In the genomic region with DNA sequence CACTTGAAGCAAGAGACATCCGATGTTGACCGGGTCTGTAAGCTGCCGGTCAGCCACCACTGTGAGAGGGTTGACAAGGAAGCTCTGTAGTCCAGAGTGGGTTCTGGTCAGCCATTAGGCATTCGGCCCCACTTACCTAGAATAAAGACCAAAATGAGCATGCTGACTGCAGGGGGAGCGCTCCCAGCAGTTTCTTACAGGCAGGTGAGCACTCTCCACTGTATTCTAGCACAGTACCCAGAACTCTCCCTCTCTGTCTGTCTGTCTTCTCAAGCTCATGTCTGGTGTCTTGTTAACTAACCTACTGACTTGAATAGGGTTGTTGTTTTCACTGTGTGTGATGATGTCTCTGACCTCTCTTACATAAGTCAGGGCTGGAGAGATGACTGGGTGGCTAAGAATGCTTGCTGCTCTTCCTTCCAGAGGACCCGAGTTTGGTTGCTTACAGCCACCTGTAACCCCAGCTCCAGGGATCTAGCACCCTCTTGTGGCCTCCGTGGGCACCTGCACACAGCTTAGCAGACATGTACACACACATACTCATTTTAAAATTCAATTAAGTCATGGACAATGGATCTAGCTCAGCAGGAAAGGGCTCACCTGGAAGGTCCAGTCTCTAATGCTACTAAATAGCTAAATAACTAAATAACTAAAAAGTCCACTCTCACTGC, we compare ENCODE assay signal across 9 mouse cellular contexts. TPM values are rescaled to one million over a fixed set of nuclear protein-coding genes. Genes with fewer than 3 reads are reported as not detected.
A peak's percentile ranks its signal among the peaks of the same experiment; 100 is the strongest.
DNase-seq lines count a peak whose midpoint lies in the region; ATAC-seq and TF ChIP-seq lines count a peak whose summit lies in the region.
"Had no signal": no experiment of that assay in that cellular context is flagged by ENCODE, and none has a peak within 500 bp of the region (broad histone marks: within the 10 kb centered on the region; RNA-seq: fewer than 3 reads in every experiment).

No protein-coding gene starts in this region.

- TF ChIP-seq CTCF in lung, postnatal 0 days (IDR thresholded peaks at IDR 0.05) = peak; percentile 66
- TF ChIP-seq CTCF in stomach, postnatal 0 days (IDR thresholded peaks at IDR 0.05; ENCODE audit: low read depth) = peak; percentile 70

- 90% methylated on average over 7 of the region's 7 CpGs for WGBS in forebrain, embryonic 14.5 days
- 88% methylated on average over 7 of the region's 7 CpGs for WGBS in forebrain, embryonic 11.5 days
- WGBS in lung, postnatal 0 days = 89% methylated on average over 7 of the region's 7 CpGs
- 87% methylated on average over 7 of the region's 7 CpGs for WGBS in stomach, postnatal 0 days

- peaks cover 47% of the 10 kb centered on the region for H3K36me3 ChIP-seq in forebrain, embryonic 14.5 days (ENCODE audit: control insufficient read depth, insufficient read depth, low read length)
- H3K36me3 ChIP-seq in forebrain, embryonic 11.5 days (ENCODE audit: control insufficient read depth, insufficient read depth, low read length) = peaks cover 3% of the 10 kb centered on the region; the same call in 1 of the 2 replicates
- peaks cover 10% of the 10 kb centered on the region; the same call in 1 of the 2 replicates for H3K36me3 ChIP-seq in lung, postnatal 0 days (ENCODE audit: insufficient read depth, low read length)
- peaks cover 4% of the 10 kb centered on the region; the same call in 1 of the 2 replicates for H3K36me3 ChIP-seq in stomach, postnatal 0 days (ENCODE audit: control insufficient read depth, insufficient read depth, low read length)

- no peak for ATAC-seq in forebrain, embryonic 14.5 days
- ATAC-seq in forebrain, embryonic 11.5 days (replicated peaks; ENCODE audit: low FRiP score) = no peak
- ATAC-seq in lung, postnatal 0 days = no peak
- ATAC-seq in stomach, postnatal 0 days (ENCODE audit: low FRiP score, low TSS enrichment) = no peak

- H3K4me1 ChIP-seq in forebrain, embryonic 14.5 days (ENCODE audit: control insufficient read depth, insufficient read depth, low read length) = no peaks in the 10 kb centered on the region
- no peaks in the 10 kb centered on the region for H3K4me1 ChIP-seq in forebrain, embryonic 11.5 days (replicated peaks; ENCODE audit: control insufficient read depth, insufficient read depth, low read length)
- H3K4me1 ChIP-seq in lung, postnatal 0 days (ENCODE audit: insufficient read depth, low read depth, low read length) = no peaks in the 10 kb centered on the region
- no peaks in the 10 kb centered on the region for H3K4me1 ChIP-seq in stomach, postnatal 0 days (replicated peaks; ENCODE audit: control insufficient read depth, insufficient read depth)
- H3K4me1 ChIP-seq: hindbrain, embryonic 15.5 days had no signal

- DNase-seq in forebrain, embryonic 14.5 days (ENCODE audit: low spot score) = peak; percentile 11
- DNase-seq in forebrain, embryonic 11.5 days (ENCODE audit: low spot score) = no peak
- no peak for DNase-seq in lung, postnatal 0 days (ENCODE audit: low spot score)
- DNase-seq in lung, adult 18-20 months = no peak
- DNase-seq in c-Kit-positive CD71-negative TER-119-negative erythroid progenitor cells, embryonic 14.5 days (ENCODE audit: low read depth) = peak; percentile 24
- no peak for DNase-seq in stomach, postnatal 0 days (ENCODE audit: low spot score)
- DNase-seq in urinary bladder, adult 18-20 months (ENCODE audit: low spot score in 2 of 2) = no peak
- no peak for DNase-seq in left cerebral cortex, postnatal 36 days (ENCODE audit: low spot score in 2 of 2)

- no peak overlapping the region for H3K27ac ChIP-seq in forebrain, embryonic 14.5 days (ENCODE audit: low read depth, low read length)
- H3K27ac ChIP-seq in forebrain, embryonic 11.5 days (ENCODE audit: low read depth, low read length) = no peak overlapping the region
- H3K27ac ChIP-seq in lung, postnatal 0 days (ENCODE audit: low read length) = no peak overlapping the region
- H3K27ac ChIP-seq in stomach, postnatal 0 days (replicated peaks) = no peak overlapping the region
- H3K27ac ChIP-seq: hindbrain, embryonic 15.5 days had no signal

- no peak overlapping the region for H3K9ac ChIP-seq in forebrain, embryonic 14.5 days (ENCODE audit: low read length)
- no peak overlapping the region for H3K9ac ChIP-seq in forebrain, embryonic 11.5 days (ENCODE audit: low read length)
- H3K9ac ChIP-seq in lung, postnatal 0 days (replicated peaks; ENCODE audit: low read depth) = no peak overlapping the region
- H3K9ac ChIP-seq in stomach, postnatal 0 days (ENCODE audit: low read length) = no peak overlapping the region
- H3K9ac ChIP-seq: hindbrain, embryonic 15.5 days had no signal

- intact Hi-C loops in left cerebral cortex, postnatal 36 days (cut with DNase I) = no loop called here

- no peaks in the 10 kb centered on the region for H3K9me3 ChIP-seq in forebrain, embryonic 14.5 days (replicated peaks; ENCODE audit: control insufficient read depth, low read length)
- no peaks in the 10 kb centered on the region for H3K9me3 ChIP-seq in forebrain, embryonic 11.5 days (ENCODE audit: control insufficient read depth, low read length)
- H3K9me3 ChIP-seq in lung, postnatal 0 days (ENCODE audit: low read length) = no peaks in the 10 kb centered on the region
- no peaks in the 10 kb centered on the region for H3K9me3 ChIP-seq in stomach, postnatal 0 days (ENCODE audit: control insufficient read depth, low read length)
- H3K9me3 ChIP-seq: hindbrain, embryonic 15.5 days had no signal

- H3K4me2 ChIP-seq in forebrain, embryonic 14.5 days (ENCODE audit: low read length) = no peak overlapping the region
- H3K4me2 ChIP-seq in forebrain, embryonic 11.5 days (ENCODE audit: low read depth, low read length, severe bottlenecking) = no peak overlapping the region
- H3K4me2 ChIP-seq in lung, postnatal 0 days (replicated peaks; ENCODE audit: low read depth, low read length) = no peak overlapping the region
- no peak overlapping the region for H3K4me2 ChIP-seq in stomach, postnatal 0 days (replicated peaks; ENCODE audit: low read depth)
- H3K4me2 ChIP-seq: hindbrain, embryonic 15.5 days had no signal

- H3K27me3 ChIP-seq in forebrain, embryonic 14.5 days (replicated peaks; ENCODE audit: control insufficient read depth, insufficient read depth, low read length) = no peaks in the 10 kb centered on the region
- no peaks in the 10 kb centered on the region for H3K27me3 ChIP-seq in forebrain, embryonic 11.5 days (ENCODE audit: control insufficient read depth, insufficient read depth, low read length)
- H3K27me3 ChIP-seq in lung, postnatal 0 days (replicated peaks; ENCODE audit: insufficient read depth, low read length) = no peaks in the 10 kb centered on the region
- no peaks in the 10 kb centered on the region for H3K27me3 ChIP-seq in stomach, postnatal 0 days (ENCODE audit: control insufficient read depth, insufficient read depth, low read length)
- H3K27me3 ChIP-seq: hindbrain, embryonic 15.5 days had no signal

- no peak for TF ChIP-seq EP300 in lung, postnatal 0 days (IDR thresholded peaks at IDR 0.05)
- TF ChIP-seq EP300 in stomach, postnatal 0 days (optimal IDR thresholded peaks at IDR 0.05) = no peak

- H3K4me3 ChIP-seq in forebrain, embryonic 14.5 days (ENCODE audit: low read depth, low read length) = no peak overlapping the region
- no peak overlapping the region for H3K4me3 ChIP-seq in forebrain, embryonic 11.5 days (ENCODE audit: low read depth, low read length)
- H3K4me3 ChIP-seq in lung, postnatal 0 days (ENCODE audit: low read depth, low read length) = no peak overlapping the region
- H3K4me3 ChIP-seq in stomach, postnatal 0 days (ENCODE audit: low read depth, low read length) = no peak overlapping the region
- H3K4me3 ChIP-seq: hindbrain, embryonic 15.5 days had no signal

RNA-seq across cellular contexts. Expression of a gene that starts 24.2 kb away (rescaled TPM):
- 131 and 163 TPM in 2 replicates for polyA plus RNA-seq in forebrain, embryonic 14.5 days (2014; fragmentation: Nextera tagmentation; extraction: Ambion mirVana)
- polyA plus RNA-seq in forebrain, embryonic 11.5 days (2014; fragmentation: Nextera tagmentation; extraction: Ambion mirVana) = 45.4 and 47.2 TPM in 2 replicates
- 13.6 and 14.0 TPM in 2 replicates for polyA plus RNA-seq in lung, postnatal 0 days (2015; fragmentation: Nextera tagmentation; extraction: Ambion mirVana)
- 9.1 and 9.9 TPM in 2 replicates for polyA plus RNA-seq in stomach, postnatal 0 days (2015; fragmentation: Nextera tagmentation; extraction: Ambion mirVana)
- 100 to 1,000 TPM; 269 to 333 TPM for total RNA-seq in left cerebral cortex, postnatal 36 days (2021)

Comparison
In these comparisons a context has a peak if more than half of its experiments do, and no peak if none do; other contexts are left out.
1. DNase-seq: peak in forebrain, embryonic 14.5 days (single experiment) and c-Kit-positive CD71-negative TER-119-negative erythroid progenitor cells, embryonic 14.5 days (single experiment); none in forebrain, embryonic 11.5 days (single experiment), lung, postnatal 0 days (single experiment), lung, adult 18-20 months (0 of 2), stomach, postnatal 0 days (single experiment), urinary bladder, adult 18-20 months (0 of 2) and left cerebral cortex, postnatal 36 days (0 of 2).